Mouse (Mus musculus) frontal cortex, adult 2 months (tissue): ENCODE measurements at regions not wholly inside any gene's neighbourhood (a gene's known extent, or its start where the extent isn't known, plus 50 kb on each side); places are given as distances from the start of the nearest gene placed in this dataset.

Experiments
- DNase-seq, 2 experiments: peaks; one replicate each; pipeline ENCODE4 v3.0.0; 2022; ENCODE audit warnings: low spot score in 1 of 2; ENCODE audit errors: extremely low spot score in 1 of 2

DNA sequence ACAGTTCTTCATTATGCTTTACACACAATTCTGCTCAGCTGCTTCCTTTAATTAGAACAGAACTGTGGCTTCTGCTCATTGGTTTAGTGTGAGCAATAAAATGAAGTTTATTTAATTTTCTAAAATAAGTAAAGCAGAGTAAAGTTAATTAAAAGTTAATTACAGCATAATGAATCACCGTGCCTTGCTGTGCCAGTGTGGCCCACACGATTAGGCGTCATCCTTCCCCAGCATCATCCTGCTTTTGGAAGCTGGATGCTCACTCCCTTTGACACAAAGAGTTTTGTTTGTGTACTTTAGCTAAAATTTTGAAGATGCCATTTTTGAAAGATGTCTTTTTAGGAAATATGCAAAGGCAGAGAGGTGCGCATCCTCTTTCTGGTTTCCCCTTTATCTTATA is 316.4 kb downstream of the Tfec start:
- no peak for DNase-seq

GRCm38 (mm10) chr6:16575875-16576274 is 322.4 kb downstream of the Tfec start:
- no peak for DNase-seq

DNA sequence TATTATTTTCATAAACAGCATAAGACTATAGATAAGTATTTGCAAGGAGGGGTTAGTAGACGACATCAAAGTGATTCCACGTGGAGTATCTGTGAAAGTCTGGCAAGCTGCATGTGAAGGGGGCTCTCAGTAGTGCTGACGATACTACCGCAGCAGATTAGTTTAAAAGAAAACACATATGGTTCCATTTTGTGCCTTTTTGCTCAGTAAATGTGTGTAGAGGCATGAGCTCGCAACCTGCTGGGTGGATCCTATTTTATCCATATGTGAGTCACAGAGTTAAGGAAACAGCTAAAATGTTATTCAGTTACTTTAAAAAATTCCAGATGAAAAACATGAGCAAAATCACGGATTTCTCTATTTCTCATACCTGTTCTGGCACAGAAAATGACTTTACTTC is 325.4 kb downstream of the Tfec start:
- peak; percentile 12 to 53 for DNase-seq

GRCm38 (mm10) chr6:16551945-16552673 is 346.1 kb downstream of the Tfec start:
- no peak for DNase-seq

GRCm38 (mm10) chr6:16551131-16551530 is 347.1 kb downstream of the Tfec start:
- no peak for DNase-seq

DNA sequence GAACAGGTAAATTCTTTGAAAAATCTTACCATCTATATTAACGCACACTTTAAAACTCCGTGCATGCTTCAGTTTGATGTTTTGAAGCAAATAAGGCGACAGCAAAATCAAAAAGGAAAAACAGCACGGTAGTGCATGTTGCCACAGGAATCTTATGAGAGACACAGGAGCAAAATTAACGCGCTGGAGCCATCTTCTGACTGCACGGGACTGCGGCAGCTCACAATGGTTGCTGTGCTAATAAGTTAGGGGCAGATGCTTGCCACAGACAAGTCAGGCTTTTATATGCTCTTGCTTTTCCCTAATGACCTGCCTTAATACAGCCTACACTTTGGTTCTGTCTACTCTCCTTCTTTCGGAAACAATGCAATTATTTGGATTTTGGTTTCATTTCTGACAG is 347.8 kb downstream of the Tfec start:
- DNase-seq: peak; percentile 12 to 69

DNA sequence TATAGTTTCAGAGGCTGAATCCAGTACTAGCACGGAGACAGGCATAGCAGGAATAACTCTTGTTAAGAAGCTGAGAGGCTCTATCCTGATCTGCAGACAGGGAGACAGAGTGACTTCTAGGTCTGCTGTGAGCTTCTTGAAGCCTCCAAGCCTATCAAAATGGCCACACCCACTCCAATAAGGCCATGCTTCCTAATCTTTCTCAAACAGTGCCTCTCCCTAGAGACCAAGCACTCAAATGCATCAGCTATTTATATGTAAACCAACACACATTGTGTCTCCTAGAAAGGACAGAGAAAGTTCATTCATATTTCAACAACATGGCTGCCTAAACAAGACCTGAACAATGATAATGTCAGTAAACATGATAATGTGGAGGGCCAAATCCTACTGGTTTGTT is 384.2 kb downstream of the Tfec start:
- no peak for DNase-seq

- DNase-seq: no peak
These were observed 384.7 kb downstream of the Tfec start for GRCm38 (mm10) chr6:16513541-16513940.

- DNase-seq: no peak
These were observed 394.4 kb downstream of the Tfec start for GRCm38 (mm10) chr6:16503836-16504235.

DNA sequence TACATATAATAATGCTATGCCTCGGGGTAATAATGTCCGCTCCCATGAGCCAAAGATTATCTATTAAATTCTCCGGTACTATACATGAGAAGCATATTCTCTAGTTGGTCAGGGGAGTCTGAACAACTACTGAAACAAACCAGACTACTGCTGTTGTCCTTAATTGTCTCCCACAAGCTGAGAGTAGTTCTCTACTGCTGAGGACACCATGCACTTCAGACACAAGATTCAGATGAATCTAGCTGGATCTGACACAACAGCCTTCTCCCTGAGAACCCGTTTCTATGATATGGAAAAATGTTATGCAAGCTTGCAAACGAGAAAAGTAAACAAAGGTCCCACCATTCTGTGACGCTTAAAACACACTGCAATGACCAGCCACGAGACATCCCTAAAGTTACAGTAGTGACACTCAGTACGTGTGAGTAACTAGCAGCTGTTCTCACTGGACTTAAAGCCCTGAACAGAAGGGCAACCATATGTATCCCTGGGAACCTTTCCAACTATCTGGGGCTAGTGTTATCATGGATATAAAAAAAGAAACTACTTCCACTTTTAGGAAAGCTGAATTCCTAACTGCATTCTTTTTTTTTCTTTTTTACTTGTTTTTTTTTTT is 411.1 kb downstream of the Tfec start:
- DNase-seq: peak; percentile 50 to 79

GRCm38 (mm10) chr6:16483295-16483694 is 414.9 kb downstream of the Tfec start:
- DNase-seq: no peak

GRCm38 (mm10) chr6:16468693-16469375 is 429.4 kb downstream of the Tfec start:
- no peak for DNase-seq

GRCm38 (mm10) chr6:16458279-16458678 is 440.0 kb downstream of the Tfec start:
- DNase-seq: peak; percentile 2 to 14
